Mouse (Mus musculus): ENCODE results near the gene Isoc2b.
"Not testable (repeated sequence)": the region's sequence is repeated elsewhere in the genome, so short reads cannot be mapped to it uniquely, and the experiment has no call there.

Isoc2b gene

GRCm38 (mm10) chr7:4870133-4870532 is at the start of gene Isoc2b:
Gene Isoc2b (minus strand): TSS chr7:4870258.
- DNase-seq: no peak

- DNase-seq: no peak
These were observed 49.0 kb upstream of the Isoc2b start for GRCm38 (mm10) chr7:4919096-4919495.

- DNase-seq: no peak
These were observed 48.6 kb upstream of the Isoc2b start for GRCm38 (mm10) chr7:4918681-4919080.

DNA sequence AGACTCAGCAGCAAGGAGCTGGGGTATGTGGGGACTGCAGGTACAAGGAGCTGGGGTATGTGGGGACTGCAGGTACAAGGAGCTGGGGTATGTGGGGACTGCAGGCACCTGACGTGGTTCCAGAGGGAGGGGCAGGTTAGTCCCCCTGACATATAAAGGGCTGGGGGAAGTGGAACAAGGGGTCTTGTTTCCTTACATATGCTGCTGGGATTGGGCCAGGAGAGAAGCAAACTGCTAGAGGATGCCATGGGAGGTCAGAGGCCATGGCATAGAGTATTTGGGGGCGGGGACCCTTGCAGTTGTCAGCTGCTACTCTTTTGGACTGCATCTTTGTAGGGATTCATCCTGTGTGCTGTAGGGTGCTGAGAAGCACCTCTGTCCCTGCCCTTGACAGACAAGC is 47.4 kb upstream of the Isoc2b start:
- no peak for DNase-seq

- DNase-seq: peak; percentile 47
These were observed 45.8 kb upstream of the Isoc2b start for GRCm38 (mm10) chr7:4915669-4916416.

DNA sequence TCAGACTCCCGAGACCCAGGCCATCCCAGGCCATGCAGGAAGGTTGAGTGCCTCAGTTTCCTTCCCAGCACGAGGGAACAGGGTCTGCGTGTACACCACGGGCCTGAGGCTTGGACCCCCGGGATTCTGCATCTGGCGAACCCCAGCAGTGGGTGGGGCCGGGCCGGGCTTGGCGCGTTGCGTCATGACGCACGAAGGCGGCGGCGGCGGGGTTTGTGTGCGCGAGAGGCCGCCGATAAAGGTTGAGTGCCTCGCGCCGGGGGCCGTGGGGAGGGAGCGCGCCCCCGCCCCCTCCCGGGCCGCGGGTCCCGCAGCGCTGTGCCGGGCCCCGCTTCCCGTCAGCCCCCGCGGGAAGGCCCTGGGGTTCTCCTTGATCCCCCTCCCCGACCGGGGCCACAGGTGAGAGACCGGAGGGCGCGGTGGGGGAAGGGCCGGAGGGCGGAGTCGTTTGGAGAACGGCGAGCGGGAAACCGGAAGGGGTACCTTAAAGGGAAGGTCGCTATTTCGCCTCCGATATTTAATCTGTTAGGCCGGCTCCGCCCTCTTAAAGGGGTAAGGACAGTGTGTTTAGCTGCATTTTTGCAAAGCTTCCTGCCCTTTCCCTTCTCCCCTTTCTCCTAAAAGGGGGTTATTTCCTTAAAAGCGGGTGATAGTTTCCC is 45.1 kb upstream of the Isoc2b start, which contains the start of gene Zfp628:
Gene Zfp628, plus strand, starts transcription at position 211 of the 659 bp plus-strand sequence.
- DNase-seq: peak; percentile 95

DNA sequence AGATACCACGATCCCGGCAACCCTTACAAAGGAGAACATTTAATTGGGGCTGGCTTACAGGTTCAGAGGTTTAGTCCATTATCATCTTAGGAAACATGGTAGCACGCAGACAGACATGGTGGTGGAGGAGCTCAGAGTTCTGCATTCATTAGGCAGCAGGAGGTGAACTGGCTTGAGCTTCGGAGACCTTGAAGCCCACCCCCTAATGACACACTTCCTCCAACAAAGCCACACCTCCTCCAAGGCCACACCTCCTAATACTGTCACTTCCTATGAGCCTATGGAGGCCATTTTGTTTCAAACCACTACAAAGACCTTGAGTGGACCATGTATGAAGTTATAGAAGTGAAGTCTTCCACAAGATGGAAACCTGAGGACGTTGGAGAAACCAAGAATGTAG is 42.2 kb upstream of the Isoc2b start:
- no peak for DNase-seq

DNA sequence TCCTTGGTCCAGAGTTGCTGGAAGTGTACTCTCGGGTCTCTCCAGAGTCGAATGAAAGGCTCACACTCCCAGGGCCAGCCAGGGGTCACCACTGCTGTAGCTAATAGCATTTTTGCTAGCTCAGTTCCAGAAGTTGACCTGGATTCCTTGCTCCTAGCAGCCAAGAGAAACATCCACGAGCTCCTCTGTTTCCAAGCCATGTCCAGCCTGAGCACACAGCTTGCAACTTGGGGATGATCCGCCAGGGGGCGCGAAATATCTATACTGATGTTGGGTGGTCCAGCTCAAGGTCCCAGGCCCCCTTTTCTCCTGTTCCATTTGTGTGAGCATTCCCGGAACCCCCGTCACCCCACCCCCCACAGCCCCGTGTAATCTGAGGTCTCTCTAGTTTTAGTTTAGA is 41.5 kb upstream of the Isoc2b start:
- no peak for DNase-seq

- no peak for DNase-seq
These were observed 36.5 kb upstream of the Isoc2b start, which contains the start of gene Gm36210 for GRCm38 (mm10) chr7:4906466-4906950. Gene Gm36210 (minus strand): TSS chr7:4906516.

DNA sequence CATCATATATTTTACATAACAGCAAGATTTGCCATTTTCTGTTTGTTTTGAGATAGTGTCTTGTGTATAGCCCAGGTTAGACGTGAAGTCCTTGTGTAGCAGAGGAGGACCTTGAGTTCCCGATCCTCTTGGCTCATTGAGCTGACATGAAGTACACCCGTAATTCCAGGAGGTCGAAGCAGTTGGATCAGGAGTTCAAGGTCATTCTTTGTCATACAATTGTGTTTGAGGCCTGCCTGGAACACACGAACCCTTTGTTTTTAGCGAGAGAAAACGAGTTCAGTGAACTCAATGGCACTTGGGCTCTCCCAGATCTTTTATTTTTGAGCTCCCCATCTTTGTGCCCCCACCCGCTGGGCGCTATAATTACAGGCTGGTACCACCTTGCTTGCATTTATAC is 32.3 kb upstream of the Isoc2b start:
- no peak for DNase-seq

DNA sequence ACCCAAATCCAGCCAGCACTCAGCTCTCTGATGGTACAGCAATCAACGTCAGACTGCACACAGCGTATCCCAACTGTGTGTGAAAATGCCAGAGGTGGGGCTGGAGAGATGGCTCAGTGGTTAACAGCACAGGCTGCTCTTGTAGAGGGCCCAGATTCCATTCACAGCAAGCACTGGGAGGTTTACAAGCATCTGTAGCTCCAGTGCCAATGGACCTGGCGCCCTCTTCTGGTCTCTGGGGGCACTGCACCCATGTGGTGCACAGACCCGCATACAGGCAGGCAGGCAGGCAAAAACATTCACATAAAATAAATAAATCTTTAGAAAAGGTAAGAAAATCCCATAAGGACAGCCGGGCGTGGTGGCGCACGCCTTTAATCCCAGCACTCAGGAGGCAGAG is 31.1 kb upstream of the Isoc2b start:
- no peak for DNase-seq

DNA sequence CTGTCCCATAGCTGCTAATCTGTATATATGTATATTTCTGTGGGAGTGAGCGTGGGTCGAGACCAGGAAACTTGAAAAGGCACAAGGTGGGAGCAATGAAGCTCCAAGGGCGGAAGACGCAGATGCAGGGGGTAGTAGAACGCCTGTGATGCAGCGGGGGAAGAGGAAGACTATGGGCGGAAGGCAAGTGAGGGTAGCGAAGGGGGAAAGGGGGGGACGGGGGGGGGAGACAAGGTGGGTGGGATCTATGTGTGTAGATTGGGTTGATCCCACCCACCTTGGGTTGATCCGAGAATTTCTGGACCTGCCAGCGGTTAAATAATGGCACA is 30.4 kb upstream of the Isoc2b start:
- DNase-seq: no peak

- no peak for DNase-seq
These were observed 29.8 kb upstream of the Isoc2b start for GRCm38 (mm10) chr7:4899649-4900522.

DNA sequence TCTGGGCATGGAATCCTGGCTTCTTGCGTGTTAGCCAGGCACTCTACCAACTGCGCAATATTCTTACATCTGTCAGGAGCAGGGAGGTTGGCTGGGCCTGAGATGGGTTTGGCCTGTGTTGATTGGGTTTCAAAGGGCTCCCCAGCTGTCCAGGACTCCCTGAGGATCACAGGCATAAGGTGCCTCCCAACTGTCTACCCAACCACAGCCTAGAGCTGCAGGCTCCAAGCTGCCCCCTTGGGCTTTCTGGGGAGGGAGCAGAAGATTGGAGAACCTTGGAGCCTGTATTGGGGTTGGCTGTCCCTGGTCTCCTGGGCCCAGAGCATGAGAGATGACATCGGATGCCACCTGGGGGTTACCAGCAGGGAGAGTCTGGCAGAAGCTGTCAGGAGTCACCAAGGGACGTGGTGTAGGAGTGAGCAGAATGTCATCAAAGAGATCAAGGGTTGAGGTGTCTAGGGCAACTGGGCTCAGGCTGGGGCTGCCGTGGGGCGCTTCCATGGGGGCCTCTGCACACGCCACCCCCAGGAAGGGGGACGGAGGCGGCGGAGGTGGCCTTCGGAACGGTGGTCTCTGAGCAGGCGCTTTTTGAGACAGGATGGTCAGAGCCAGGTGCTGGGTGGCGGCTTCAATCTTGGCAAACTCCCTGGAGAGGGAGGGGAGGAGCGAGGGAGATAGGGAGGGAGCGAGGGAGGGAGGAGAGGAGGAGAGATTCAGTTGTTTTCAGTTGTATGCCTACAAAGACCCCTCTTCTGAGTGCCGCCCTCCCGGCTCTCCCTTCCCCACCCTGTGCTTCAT is 29.0 kb upstream of the Isoc2b start:
- no peak for DNase-seq

GRCm38 (mm10) chr7:4895186-4895585 is 25.1 kb upstream of the Isoc2b start:
- DNase-seq: no peak

GRCm38 (mm10) chr7:4886680-4887079 is 16.6 kb upstream of the Isoc2b start:
- DNase-seq: no peak

GRCm38 (mm10) chr7:4879036-4879435 is 9.0 kb upstream of the Isoc2b start:
- not testable (repeated sequence) for DNase-seq

DNA sequence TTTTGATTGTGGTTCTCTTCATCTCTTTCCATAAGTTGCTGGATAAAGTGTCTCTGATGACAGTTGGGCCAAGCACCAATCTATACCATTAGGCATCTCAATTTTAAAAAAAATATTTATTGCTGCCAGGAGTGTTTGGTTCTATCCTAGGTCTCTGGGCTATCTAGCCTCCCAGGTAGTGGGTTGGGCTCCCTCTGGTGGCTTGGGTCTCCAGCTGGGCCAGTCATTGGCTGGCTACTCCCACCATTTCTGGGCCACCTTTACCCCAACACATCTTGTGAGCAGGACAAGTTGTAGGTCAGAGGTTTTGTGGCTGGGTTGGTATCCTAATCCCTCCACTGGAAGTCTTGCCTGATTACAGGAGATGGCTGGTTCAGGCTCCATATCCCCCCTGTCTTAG is 8.1 kb upstream of the Isoc2b start:
- DNase-seq: no peak

DNA sequence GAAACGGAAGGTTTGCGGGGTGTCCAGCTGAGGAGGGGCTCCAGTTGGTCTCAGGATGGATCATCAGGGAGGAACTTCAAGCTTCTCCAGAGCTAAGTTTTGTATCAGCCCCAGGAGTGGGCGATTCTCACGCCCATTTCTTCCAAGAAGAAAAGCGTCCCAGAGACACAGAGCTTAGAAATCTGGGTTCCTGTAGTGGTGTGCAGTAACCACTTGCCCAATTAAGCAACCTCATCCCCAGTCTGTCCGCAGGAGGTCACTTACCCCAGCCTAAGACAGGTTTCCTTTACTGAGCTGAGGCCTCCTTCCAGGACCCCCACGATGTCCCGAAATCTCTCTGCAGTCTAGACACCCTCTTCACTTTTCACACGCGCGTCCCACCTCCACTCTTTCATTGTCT is 7.2 kb upstream of the Isoc2b start:
- DNase-seq: no peak

DNA sequence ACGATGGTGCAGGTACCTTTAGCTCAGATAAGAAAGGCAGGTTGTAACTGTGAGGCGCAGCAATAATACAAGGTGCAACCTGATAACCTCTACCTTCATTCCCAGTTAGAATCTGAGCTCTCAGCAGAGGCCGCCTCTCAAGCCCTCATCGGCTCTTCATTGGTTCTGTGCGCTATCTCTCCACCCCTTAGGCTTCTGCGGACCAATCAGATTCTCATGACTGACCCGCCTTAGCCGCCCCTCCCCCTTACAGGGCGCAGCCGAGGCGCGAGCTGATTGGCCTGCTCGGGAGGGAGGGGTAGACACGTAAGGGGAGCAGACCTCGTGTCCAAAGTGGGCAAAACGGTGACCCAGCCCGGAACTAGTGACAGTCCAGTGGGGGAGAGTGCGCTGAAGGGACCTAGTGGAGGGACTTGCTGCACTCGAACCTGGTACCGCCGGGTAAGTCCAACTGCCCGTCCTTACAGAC is 6.7 kb upstream of the Isoc2b start, which contains the start of gene Isoc2a:
Gene Isoc2a, plus strand, starts transcription at position 401 of the 469 bp plus-strand sequence.
- peak; percentile 93 for DNase-seq

- no peak for DNase-seq
These were observed 3.4 kb downstream of the Isoc2b start for GRCm38 (mm10) chr7:4866631-4867180.
